Mouse (Mus musculus): ENCODE data around the gene Vps26c. TPM values are rescaled to one million over a fixed set of nuclear protein-coding genes. Genes with fewer than 3 reads are reported as not detected.

The Vps26c gene
- polyA plus RNA-seq, 1 experiment from 2014 or later = 60.8 TPM

DNA sequence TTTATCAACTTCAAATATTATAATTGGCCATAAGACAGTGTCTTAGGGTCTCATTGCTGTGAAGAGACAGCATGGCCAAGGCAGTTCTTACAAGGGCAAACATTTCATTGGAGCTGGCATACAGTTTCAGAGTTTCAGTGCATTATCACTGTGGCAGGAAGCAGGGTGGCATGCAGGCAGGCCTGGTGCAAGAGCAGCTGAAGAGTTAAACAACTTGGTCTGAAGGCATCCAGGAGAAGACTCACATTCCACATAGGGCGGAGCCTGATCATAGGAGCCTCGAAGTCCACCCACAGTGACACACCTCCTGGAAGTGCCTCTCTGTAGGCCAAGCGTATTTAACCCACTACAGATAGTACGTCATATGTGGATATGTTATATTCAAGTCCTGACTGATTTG, 60.7 kb downstream of the Vps26c start:
- Histone ChIP-seq H3K4me1 (ENCODE audit: control insufficient read depth, insufficient read depth, low read length) (no peaks in the 10 kb centered on the region), H3K4me3 (ENCODE audit: low read depth, low read length) (no peak overlapping the region), H3K36me3 (ENCODE audit: control insufficient read depth, insufficient read depth, low read length) (peaks cover 37% of the 10 kb centered on the region), H3K9me3 (ENCODE audit: control insufficient read depth, low read length) (no peaks in the 10 kb centered on the region), H3K9ac (ENCODE audit: low read length) (no peak overlapping the region), H3K27ac (ENCODE audit: low read depth, low read length) (no peak overlapping the region), H3K4me2 (ENCODE audit: low read depth) (no peak overlapping the region), H3K27me3 (ENCODE audit: control insufficient read depth, insufficient read depth, low read length) (no peaks in the 10 kb centered on the region)
- 85% methylated on average over 4 of the region's 4 CpGs for WGBS
- no peak for DNase-seq (ENCODE audit: low spot score)
- ATAC-seq (ENCODE audit: insufficient read depth, low FRiP score, low TSS enrichment) = no peak

GRCm38 (mm10) chr16:94464067-94464466, 62.6 kb downstream of the Vps26c start:
- H3K36me3 ChIP-seq (ENCODE audit: control insufficient read depth, insufficient read depth, low read length) = peaks cover 39% of the 10 kb centered on the region
- WGBS = 85% methylated on average over 3 of the region's 3 CpGs
- H3K9me3 ChIP-seq (ENCODE audit: control insufficient read depth, low read length) = no peaks in the 10 kb centered on the region
- H3K4me1 ChIP-seq (ENCODE audit: control insufficient read depth, insufficient read depth, low read length) = no peaks in the 10 kb centered on the region
- no peak overlapping the region for H3K27ac ChIP-seq (ENCODE audit: low read depth, low read length)
- no peak overlapping the region for H3K4me3 ChIP-seq (ENCODE audit: low read depth, low read length)
- no peak overlapping the region for H3K4me2 ChIP-seq (ENCODE audit: low read depth)
- no peak for DNase-seq (ENCODE audit: low spot score)
- ATAC-seq (ENCODE audit: insufficient read depth, low FRiP score, low TSS enrichment) = no peak
- no peak overlapping the region for H3K9ac ChIP-seq (ENCODE audit: low read length)
- H3K27me3 ChIP-seq (ENCODE audit: control insufficient read depth, insufficient read depth, low read length) = no peaks in the 10 kb centered on the region

DNA sequence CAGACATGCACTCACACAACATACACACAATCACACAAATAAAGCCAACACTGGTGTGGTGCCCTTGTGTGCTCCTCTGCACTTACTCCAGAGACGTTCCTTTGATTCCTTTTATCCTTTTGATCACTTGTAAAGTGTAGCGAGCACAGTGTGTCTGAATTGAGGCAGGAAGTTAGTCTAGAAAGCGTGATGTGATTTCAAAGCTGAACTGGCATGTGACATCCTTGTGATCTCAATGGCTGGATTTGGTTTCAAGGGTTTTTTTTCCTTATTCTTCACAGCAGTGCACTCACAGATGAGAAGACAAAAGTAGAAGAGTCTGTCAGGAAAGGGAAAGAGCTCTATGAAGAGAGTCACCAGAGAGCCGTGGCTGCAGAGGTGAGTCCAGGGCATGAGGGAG, 72.5 kb downstream of the Vps26c start:
- Histone ChIP-seq H3K4me3 (ENCODE audit: low read depth, low read length) (no peak overlapping the region), H3K36me3 (ENCODE audit: control insufficient read depth, insufficient read depth, low read length) (peaks cover 32% of the 10 kb centered on the region), H3K9ac (ENCODE audit: low read length) (no peak overlapping the region), H3K4me1 (ENCODE audit: control insufficient read depth, insufficient read depth, low read length) (no peaks in the 10 kb centered on the region), H3K4me2 (ENCODE audit: low read depth) (no peak overlapping the region), H3K27me3 (ENCODE audit: control insufficient read depth, insufficient read depth, low read length) (no peaks in the 10 kb centered on the region), H3K9me3 (ENCODE audit: control insufficient read depth, low read length) (no peaks in the 10 kb centered on the region), H3K27ac (ENCODE audit: low read depth, low read length) (no peak overlapping the region)
- 82% methylated on average over 4 of the region's 4 CpGs for WGBS
- DNase-seq (ENCODE audit: low spot score) = no peak
- no peak for ATAC-seq (ENCODE audit: insufficient read depth, low FRiP score, low TSS enrichment)

GRCm38 (mm10) chr16:94452768-94453167, 73.9 kb downstream of the Vps26c start:
- H3K27ac ChIP-seq (ENCODE audit: low read depth, low read length) = no peak overlapping the region
- 85% methylated on average over 4 of the region's 4 CpGs for WGBS
- no peaks in the 10 kb centered on the region for H3K4me1 ChIP-seq (ENCODE audit: control insufficient read depth, insufficient read depth, low read length)
- H3K4me2 ChIP-seq (ENCODE audit: low read depth) = no peak overlapping the region
- H3K4me3 ChIP-seq (ENCODE audit: low read depth, low read length) = no peak overlapping the region
- DNase-seq (ENCODE audit: low spot score) (no peak), ATAC-seq (ENCODE audit: insufficient read depth, low FRiP score, low TSS enrichment) (no peak)
- no peaks in the 10 kb centered on the region for H3K9me3 ChIP-seq (ENCODE audit: control insufficient read depth, low read length)
- no peak overlapping the region for H3K9ac ChIP-seq (ENCODE audit: low read length)
- peaks cover 30% of the 10 kb centered on the region for H3K36me3 ChIP-seq (ENCODE audit: control insufficient read depth, insufficient read depth, low read length)
- H3K27me3 ChIP-seq (ENCODE audit: control insufficient read depth, insufficient read depth, low read length) = no peaks in the 10 kb centered on the region

DNA sequence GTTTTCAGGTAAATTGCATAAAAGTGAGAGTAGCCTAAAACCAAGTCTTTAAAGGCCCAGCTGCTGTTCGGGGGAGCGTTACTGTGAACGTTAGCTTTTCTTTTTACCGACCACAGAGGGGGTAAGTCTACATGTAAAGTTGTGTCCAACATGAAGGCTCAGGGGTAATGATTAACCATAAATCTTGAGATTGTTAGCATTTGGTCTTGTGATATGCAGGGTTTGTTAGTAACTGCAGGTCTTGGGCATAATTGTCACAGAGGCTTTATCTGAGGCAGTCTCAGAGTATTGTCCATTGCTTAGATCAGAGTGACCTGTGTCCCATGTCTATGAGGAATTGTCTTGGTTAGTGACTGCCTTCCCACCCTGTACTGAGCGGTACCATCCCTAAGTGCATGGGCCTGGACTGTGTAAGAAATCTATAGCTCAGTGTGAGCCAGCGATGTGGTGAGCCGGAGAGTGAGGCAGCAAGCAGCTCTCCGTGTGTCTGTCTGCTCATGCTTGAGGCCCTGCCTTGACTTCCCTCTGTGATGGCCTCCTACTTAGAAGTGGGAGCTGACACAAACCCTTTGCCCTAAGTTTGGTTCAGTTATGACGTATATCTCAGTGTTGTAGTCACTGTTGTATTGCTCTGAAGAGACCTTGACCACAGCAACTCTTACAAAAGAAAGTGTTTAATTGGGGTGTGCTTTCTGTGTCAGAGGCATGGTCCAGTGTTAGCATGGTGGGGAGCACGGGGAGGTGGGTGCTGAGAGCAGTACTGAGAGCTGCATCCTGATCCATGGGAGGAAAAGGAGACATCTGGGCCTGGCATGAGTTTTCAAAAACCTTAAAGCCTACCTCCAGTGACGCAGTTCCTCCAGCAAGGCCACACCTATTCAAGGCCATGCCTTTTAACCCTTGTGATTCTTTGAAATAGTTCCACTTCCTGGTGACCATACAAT, 74.8 kb downstream of the Vps26c start:
- Histone ChIP-seq H3K36me3 (ENCODE audit: control insufficient read depth, insufficient read depth, low read length) (peaks cover 29% of the 10 kb centered on the region), H3K9ac (ENCODE audit: low read length) (no peak overlapping the region), H3K4me3 (ENCODE audit: low read depth, low read length) (no peak overlapping the region), H3K27ac (ENCODE audit: low read depth, low read length) (no peak overlapping the region), H3K4me2 (ENCODE audit: low read depth) (no peak overlapping the region), H3K9me3 (ENCODE audit: control insufficient read depth, low read length) (no peaks in the 10 kb centered on the region), H3K4me1 (ENCODE audit: control insufficient read depth, insufficient read depth, low read length) (no peaks in the 10 kb centered on the region), H3K27me3 (ENCODE audit: control insufficient read depth, insufficient read depth, low read length) (no peaks in the 10 kb centered on the region)
- DNase-seq (ENCODE audit: low spot score) = no peak
- no peak for ATAC-seq (ENCODE audit: insufficient read depth, low FRiP score, low TSS enrichment)
- 91% methylated on average over 11 of the region's 11 CpGs for WGBS

DNA sequence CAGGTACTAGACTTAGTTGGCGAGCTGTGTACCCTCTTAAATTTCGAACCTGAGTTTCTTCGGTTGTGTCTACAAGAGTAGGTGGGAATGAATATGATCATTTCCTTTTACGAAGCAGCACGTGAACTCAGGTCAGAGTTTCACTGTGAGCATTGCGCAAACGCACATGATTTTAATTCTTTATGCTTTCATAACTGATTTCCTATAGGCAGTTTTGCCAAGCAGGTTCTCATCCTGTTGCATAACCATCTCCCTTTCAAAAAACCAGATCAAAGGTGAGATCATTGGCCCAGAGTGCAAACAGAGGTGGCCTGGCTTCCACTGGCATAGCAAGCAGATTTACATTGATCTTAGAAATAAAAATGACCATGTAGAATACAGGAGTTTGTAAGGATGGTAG, 77.0 kb downstream of the Vps26c start:
- Histone ChIP-seq H3K9ac (ENCODE audit: low read length) (no peak overlapping the region), H3K4me2 (ENCODE audit: low read depth) (no peak overlapping the region), H3K27ac (ENCODE audit: low read depth, low read length) (no peak overlapping the region), H3K9me3 (ENCODE audit: control insufficient read depth, low read length) (no peaks in the 10 kb centered on the region), H3K36me3 (ENCODE audit: control insufficient read depth, insufficient read depth, low read length) (peaks cover 23% of the 10 kb centered on the region), H3K27me3 (ENCODE audit: control insufficient read depth, insufficient read depth, low read length) (no peaks in the 10 kb centered on the region), H3K4me1 (ENCODE audit: control insufficient read depth, insufficient read depth, low read length) (no peaks in the 10 kb centered on the region), H3K4me3 (ENCODE audit: low read depth, low read length) (no peak overlapping the region)
- no peak for DNase-seq (ENCODE audit: low spot score)
- 99% methylated on average over 7 of the region's 7 CpGs for WGBS
- ATAC-seq (ENCODE audit: insufficient read depth, low FRiP score, low TSS enrichment) = no peak

DNA sequence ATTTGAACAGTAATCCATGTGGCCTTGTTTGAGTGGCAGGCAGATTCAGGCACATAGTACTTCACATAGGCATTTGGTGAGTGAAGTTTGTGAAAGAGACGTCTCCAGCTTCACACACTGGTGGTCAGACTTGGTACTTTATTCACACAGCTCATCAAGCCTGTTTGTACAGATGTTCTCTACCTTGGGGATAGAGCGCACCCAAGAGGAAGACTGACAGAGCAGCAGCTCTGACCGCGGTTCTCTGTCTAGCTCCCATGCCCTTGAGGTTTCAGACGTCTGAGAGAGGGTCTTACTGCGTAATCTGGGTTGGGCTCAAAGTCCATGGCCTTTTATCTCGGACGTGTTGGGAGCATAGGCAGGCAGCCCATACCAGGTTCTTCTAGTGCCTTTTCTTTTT, 77.5 kb downstream of the Vps26c start:
- no peak for DNase-seq (ENCODE audit: low spot score)
- H3K9ac ChIP-seq (ENCODE audit: low read length) = no peak overlapping the region
- no peak for ATAC-seq (ENCODE audit: insufficient read depth, low FRiP score, low TSS enrichment)
- no peaks in the 10 kb centered on the region for H3K27me3 ChIP-seq (ENCODE audit: control insufficient read depth, insufficient read depth, low read length)
- no peak overlapping the region for H3K4me2 ChIP-seq (ENCODE audit: low read depth)
- peaks cover 23% of the 10 kb centered on the region for H3K36me3 ChIP-seq (ENCODE audit: control insufficient read depth, insufficient read depth, low read length)
- WGBS = 88% methylated on average over 8 of the region's 8 CpGs
- no peaks in the 10 kb centered on the region for H3K9me3 ChIP-seq (ENCODE audit: control insufficient read depth, low read length)
- no peak overlapping the region for H3K4me3 ChIP-seq (ENCODE audit: low read depth, low read length)
- H3K27ac ChIP-seq (ENCODE audit: low read depth, low read length) = no peak overlapping the region
- no peaks in the 10 kb centered on the region for H3K4me1 ChIP-seq (ENCODE audit: control insufficient read depth, insufficient read depth, low read length)
